Mouse (Mus musculus): ENCODE data around the gene Ahnak2. TPM values are rescaled to one million over a fixed set of nuclear protein-coding genes. Genes with fewer than 3 reads are reported as not detected.
A peak's percentile ranks its signal among the peaks of the same experiment; 100 is the strongest.

Gene Ahnak2
- total RNA-seq, 2 experiments from 2014 or later: 15.3 to 16.6 TPM

- no peak for DNase-seq
Observed at GRCm38 (mm10) chr12:112796551-112797510, 5.6 kb downstream of the Ahnak2 start.

DNA sequence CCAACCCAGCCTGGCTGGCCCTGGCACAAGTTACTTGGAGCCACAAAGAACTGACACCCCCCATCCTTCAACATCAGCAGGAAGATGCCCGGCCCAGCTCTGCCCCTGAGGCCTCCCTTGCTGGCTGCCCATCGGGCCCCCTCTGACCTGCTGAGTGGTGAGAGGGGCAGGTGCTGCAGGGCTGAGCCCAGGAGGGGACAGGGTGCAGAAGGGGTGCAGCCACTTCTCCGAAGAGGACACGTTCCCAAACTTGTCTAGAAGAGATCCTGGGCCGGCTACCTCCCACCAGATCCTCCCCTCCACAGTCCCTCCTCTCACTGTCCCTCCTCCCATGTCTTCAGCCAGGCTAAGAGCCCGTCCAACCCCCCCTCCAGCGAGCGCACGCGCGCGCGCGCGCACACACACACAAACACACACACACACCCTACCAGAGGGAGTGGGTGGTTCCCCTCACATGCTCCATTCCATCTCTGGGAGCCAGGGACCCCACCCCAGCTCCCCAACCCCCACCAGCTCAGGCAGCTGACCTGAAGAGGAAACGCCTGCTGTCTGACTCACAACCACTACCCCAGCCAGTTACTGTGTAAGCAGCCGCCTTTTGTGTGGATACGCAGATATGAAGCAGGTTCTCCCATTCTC is 6.9 kb downstream of the Ahnak2 start:
- peak; percentile 70 to 79 for DNase-seq

GRCm38 (mm10) chr12:112794998-112795397 is 7.5 kb downstream of the Ahnak2 start:
- DNase-seq: peak in 1 of 2 experiments; percentile 29

GRCm38 (mm10) chr12:112794356-112794816 is 8.1 kb downstream of the Ahnak2 start:
- DNase-seq: no peak

DNA sequence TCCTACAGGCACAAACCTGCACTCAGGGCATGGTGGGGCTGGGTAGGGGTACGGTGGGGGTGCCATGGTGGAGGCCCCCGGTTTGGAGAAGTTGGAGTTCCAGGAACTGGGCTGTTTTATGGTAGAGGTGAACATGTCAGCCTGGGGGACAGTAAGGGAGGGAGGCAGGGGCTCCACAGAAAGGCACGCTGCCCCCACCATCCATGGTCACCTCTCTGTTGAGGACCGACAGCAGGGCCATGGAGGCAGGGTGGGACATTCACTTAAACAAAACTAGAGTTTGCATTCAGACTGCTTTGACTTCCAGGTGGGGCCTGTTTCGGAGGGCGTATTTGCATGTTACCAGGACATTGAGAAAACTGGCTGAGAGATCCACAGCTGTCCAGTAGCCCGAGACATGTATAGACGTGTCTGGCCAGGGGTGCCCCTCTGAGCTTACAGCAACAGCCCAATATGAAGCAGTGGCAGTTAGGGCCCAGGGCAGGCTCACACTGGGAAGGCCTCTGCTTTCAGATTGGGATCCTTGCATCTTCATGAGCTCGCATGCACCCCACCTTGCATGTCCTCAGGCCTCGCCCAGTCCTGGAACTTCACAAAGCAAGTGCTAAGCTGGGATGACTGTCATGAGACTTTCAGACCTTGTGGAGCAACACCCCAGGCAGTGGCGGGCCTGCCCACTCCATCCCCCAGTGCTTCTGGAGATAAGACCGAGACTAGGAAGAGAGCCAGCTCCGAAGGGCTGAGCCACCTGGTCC is 8.7 kb downstream of the Ahnak2 start:
- DNase-seq: peak; percentile 89 to 91

DNA sequence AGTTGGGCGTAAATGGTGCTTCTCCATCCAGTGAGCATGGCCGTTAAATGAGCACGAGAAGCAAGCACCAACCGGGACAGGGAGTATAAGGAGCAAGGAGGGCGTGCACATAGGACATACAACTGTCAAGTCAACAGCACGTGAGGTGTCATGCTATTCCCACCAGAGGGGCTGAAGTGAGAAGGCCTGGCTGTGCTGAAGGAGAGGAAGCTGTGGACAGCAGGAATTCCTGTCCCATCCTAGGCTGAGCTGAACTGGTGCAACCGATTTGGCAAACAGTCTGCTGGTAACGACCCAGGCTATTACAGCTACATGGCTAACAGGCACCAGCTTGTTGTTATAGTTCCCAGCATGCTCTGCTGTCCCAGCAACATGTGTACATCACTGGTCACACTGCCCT is 11.4 kb downstream of the Ahnak2 start:
- DNase-seq: no peak

- no peak for DNase-seq
Observed at GRCm38 (mm10) chr12:112774481-112774880, 28.0 kb downstream of the Ahnak2 start.

- DNase-seq: no peak
Observed at GRCm38 (mm10) chr12:112774026-112774425, 28.4 kb downstream of the Ahnak2 start.

- no peak for DNase-seq
Observed at GRCm38 (mm10) chr12:112773366-112773765, 29.1 kb downstream of the Ahnak2 start.

- DNase-seq: no peak
Observed at GRCm38 (mm10) chr12:112772306-112772705, 30.2 kb downstream of the Ahnak2 start.

DNA sequence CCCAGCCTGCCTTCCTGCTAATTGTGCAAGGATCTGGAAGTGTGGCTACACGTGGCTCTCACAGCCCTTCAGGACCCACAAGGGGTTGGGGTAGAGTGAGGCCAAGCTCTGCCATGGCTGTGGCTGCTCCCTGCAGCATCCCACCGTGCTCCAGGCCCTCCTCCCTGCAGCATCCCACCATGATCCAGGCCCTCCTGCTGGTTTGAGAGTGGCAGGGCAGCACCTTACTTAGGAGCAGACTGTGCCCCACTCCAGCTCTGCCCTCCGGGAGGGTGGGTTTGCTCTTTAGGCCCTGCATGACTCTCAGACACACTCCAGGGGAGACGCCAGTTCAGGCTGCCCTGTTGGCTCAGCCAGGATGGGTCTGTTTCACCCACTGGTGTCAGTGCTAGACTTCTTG is 32.1 kb downstream of the Ahnak2 start:
- no peak for DNase-seq

DNA sequence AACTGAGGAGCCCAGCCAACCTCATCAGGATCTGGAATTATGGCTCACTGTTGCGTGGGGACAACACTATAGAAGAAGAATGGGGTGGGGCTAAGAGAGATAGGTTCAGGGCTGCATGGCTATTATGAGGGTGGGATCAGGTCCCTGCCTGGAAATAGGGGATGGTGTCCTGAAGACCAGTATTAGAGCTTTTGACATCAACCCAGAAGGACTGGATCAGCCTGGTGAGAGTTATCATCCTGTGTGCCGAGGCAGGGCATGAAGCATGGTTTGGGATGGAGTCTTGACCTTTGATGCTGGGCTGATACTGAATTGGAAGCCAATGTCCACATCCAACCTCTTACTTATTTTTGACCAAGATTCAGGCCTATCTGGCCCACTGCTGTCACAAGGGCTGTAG is 32.7 kb downstream of the Ahnak2 start:
- no peak for DNase-seq

DNA sequence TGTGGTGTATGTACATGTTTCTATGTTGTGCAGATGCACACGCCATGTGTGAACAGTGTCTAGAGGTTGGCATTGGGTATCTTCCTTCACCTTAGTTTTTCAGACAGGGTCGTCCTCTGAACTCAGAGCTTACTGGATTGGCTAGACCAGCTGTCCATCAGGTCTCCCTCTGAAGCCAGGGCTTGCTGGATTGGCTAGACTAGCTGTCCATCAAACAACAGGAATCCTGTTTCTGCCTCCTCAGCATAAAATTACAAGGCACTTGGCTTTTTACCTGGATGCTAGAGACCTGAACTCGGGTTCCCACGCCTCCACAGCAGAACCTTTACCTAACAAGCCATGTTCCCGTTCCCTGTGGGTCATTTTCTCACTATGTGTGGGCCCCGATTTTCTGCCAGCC is 33.4 kb downstream of the Ahnak2 start:
- DNase-seq: no peak

DNA sequence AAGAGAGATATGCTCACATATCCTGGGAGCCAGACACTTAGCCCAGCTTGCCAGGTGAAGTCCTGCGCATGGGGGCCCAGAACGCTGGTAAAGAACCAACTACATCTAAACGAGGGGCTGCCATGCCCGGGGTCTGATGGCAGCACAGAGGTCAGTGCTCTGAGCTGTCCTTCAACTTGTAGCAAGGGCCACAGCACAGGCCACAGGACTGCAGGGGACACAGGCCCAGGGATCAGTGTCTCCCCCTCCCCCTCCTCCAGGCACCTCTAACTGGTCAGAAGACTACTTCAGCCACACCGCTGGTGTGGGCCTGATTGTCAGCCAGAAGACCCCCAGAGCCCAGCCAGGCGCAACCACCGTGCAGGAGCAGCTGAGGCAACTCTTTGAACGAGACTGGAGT is 34.3 kb downstream of the Ahnak2 start:
- no peak for DNase-seq

- DNase-seq: no peak
Observed at GRCm38 (mm10) chr12:112767036-112767890, 35.2 kb downstream of the Ahnak2 start.

DNA sequence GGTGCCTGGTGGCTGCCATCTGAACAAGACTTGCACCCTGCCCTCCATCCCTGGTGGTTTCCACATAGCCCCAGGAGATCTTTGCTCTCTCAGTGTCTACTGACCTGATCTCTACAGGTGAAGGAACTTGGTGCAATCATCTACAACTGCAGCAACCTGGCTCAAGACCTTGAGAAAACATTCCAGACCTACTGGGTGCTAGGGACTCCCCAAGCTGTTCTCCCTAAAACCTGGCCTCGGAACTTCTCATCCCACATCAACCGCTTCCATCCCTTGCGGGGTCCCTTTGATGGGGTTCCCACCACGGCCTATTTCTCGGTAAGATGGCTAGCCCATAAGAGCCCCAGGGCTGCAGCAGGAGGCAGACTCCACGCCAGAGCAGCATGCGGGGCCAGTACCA is 35.9 kb downstream of the Ahnak2 start:
- DNase-seq: no peak

DNA sequence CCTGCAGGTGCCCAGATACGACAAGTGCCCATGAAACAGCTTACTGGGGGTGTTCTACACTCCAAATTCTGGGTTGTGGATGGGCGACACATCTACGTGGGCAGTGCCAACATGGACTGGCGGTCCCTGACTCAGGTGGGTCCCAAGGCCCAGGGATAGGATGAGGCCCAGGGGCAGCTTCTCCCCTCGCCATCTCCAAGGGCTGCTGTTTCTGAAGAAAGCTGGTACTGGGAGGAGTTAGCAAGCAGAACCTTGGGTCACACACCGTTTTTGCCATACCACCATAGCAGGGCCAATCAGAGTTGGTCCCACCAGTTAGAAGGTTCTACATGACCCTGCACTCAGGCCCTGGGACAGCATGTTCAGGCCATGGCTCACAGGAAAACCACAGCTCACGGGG is 37.5 kb downstream of the Ahnak2 start:
- no peak for DNase-seq

DNA sequence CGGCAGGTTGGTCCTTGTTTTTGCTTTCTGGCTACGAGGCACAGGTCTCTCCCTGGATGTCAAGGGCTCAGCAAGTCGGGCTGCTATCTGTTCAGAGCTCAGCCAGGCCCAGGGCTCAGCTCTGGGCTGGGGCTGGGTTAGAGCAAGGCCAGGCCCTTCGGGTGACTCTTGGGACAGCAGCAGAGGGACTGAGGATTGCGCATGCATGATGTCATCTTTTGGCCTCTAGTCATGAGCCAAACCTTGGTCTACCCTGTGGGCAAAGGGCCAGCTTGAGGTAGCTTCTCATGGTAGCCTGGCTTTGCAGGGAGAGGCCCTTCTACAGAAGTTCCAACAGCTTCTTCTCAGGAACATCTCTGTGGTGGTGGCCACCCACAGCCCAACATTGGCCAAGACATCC is 38.3 kb downstream of the Ahnak2 start:
- DNase-seq: no peak

DNA sequence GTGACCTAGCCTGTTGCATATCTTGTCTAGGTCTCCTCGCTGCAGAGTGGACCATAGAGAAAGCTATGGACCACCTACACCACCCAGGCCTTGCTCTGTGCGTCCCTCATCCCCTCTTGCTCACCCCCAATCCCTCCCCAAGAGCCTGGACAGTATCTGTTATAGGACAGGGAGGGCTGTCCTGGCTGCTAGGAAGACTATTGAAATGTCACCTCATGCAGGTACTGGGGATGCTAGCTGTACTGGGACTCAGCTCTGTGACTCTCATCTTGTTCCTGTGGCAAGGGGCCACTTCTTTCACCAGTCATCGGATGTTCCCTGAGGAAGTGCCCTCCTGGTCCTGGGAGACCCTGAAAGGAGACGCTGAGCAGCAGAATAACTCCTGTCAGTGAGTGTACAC is 39.3 kb downstream of the Ahnak2 start:
- DNase-seq: no peak

GRCm38 (mm10) chr12:112762018-112762417 is 40.4 kb downstream of the Ahnak2 start:
- peak in 1 of 2 experiments; percentile 77 for DNase-seq

DNA sequence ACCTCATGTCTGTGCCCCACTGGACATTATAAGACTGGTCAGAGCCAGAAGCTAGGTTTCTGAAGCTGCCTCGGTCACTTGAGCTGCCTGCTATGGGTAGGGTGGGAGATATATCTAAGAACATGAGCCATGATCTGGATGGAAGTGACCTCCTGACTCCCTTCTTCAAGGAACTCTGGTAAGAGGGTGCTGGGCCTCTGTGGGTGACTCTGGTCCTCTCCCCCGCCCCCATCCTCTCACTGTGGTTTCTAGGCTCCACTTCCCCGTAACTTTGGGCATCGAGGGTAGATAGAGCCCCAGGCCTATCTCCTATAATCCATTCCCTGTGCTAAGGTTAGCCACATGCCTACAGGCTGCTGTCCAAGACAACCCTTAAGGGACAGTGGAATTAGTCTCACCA is 41.0 kb downstream of the Ahnak2 start:
- DNase-seq: no peak
